Mouse (Mus musculus): ENCODE measurements around the gene Ostn.

DNA sequence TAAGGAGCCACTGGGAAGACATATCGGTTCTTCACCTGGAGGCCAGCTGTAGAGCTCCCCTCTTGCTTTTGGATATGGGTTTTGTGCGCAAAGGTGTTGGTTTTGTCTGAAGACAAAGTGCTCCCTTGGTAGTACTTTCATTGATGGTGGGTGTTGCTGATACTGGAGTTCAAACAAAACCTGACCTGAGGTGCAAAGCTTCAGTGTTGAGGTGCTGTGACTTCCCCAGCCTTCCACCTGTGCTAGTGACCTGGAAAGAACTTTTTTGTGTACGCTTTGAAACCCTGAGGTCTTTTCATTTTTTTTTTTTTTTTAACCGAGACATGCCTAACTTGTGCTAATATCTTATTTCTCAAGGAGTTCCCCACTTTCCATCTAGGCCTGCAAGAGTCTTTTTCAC lies 83.0 kb downstream of the Ostn start:
- TF ChIP-seq CTCF (conservative IDR thresholded peaks at IDR 0.05; ENCODE audit: insufficient read depth, insufficient read length, low read depth, low read length) = no peak
- TF ChIP-seq POLR2A (IDR thresholded peaks at IDR 0.05; ENCODE audit: low read depth, low read length) = no peak
